Mouse (Mus musculus): ENCODE results near the gene Cyp4a10. TPM values are rescaled to one million over a fixed set of nuclear protein-coding genes. Genes with fewer than 3 reads are reported as not detected.
A peak's percentile ranks its signal among the peaks of the same experiment; 100 is the strongest.
"Not testable (repeated sequence)": the region's sequence is repeated elsewhere in the genome, so short reads cannot be mapped to it uniquely, and the experiment has no call there.

Cyp4a10 gene
- 0.08 and 0.31 TPM in 2 replicates for polyA plus RNA-seq (2015; fragmentation: Nextera tagmentation; extraction: Ambion mirVana)

GRCm38 (mm10) chr4:115518000-115518399 is at the start of gene Cyp4a10:
TSS of gene Cyp4a10 (plus strand) at chr4:115518264.
- H3K4me1 ChIP-seq (ENCODE audit: control insufficient read depth, low read depth, low read length); H3K4me3 ChIP-seq (ENCODE audit: low read depth, low read length); H3K36me3 ChIP-seq (ENCODE audit: control insufficient read depth, insufficient read depth); H3K9me3 ChIP-seq (replicated peaks; ENCODE audit: control insufficient read depth, low read length); H3K27ac ChIP-seq (ENCODE audit: low read length); H3K9ac ChIP-seq (ENCODE audit: low read depth, low read length); H3K27me3 ChIP-seq (ENCODE audit: control insufficient read depth, insufficient read depth, low read depth, low read length); H3K4me2 ChIP-seq (ENCODE audit: low read depth, low read length); ATAC-seq (ENCODE audit: low read depth): not testable (repeated sequence)
- 60% methylated on average over 5 of the region's 5 CpGs for WGBS (ENCODE audit: insufficient replicate concordance)

GRCm38 (mm10) chr4:115473585-115473984 is 44.5 kb upstream of the Cyp4a10 start:
- not testable (repeated sequence) for H3K9ac ChIP-seq (ENCODE audit: low read depth, low read length); H3K4me2 ChIP-seq (ENCODE audit: low read depth, low read length); H3K4me1 ChIP-seq (ENCODE audit: control insufficient read depth, low read depth, low read length); H3K4me3 ChIP-seq (ENCODE audit: low read depth, low read length); H3K36me3 ChIP-seq (ENCODE audit: control insufficient read depth, insufficient read depth); H3K27ac ChIP-seq (ENCODE audit: low read length); H3K27me3 ChIP-seq (ENCODE audit: control insufficient read depth, insufficient read depth, low read depth, low read length); ATAC-seq (ENCODE audit: low read depth); H3K9me3 ChIP-seq (replicated peaks; ENCODE audit: control insufficient read depth, low read length)
- 50% methylated on average over 3 of the region's 3 CpGs for WGBS (ENCODE audit: insufficient replicate concordance)

GRCm38 (mm10) chr4:115476051-115476450 is 42.0 kb upstream of the Cyp4a10 start:
- ATAC-seq (ENCODE audit: low read depth); H3K36me3 ChIP-seq (ENCODE audit: control insufficient read depth, insufficient read depth); H3K4me3 ChIP-seq (ENCODE audit: low read depth, low read length); H3K9me3 ChIP-seq (replicated peaks; ENCODE audit: control insufficient read depth, low read length); H3K27me3 ChIP-seq (ENCODE audit: control insufficient read depth, insufficient read depth, low read depth, low read length); H3K27ac ChIP-seq (ENCODE audit: low read length); H3K4me2 ChIP-seq (ENCODE audit: low read depth, low read length); H3K4me1 ChIP-seq (ENCODE audit: control insufficient read depth, low read depth, low read length); H3K9ac ChIP-seq (ENCODE audit: low read depth, low read length): not testable (repeated sequence)

GRCm38 (mm10) chr4:115481006-115481652 is 36.9 kb upstream of the Cyp4a10 start:
- Histone ChIP-seq H3K36me3 (ENCODE audit: control insufficient read depth, insufficient read depth) (no peaks in the 10 kb centered on the region), H3K4me2 (ENCODE audit: low read depth, low read length) (no peak overlapping the region), H3K4me1 (ENCODE audit: control insufficient read depth, low read depth, low read length) (no peaks in the 10 kb centered on the region), H3K27me3 (ENCODE audit: control insufficient read depth, insufficient read depth, low read depth, low read length) (no peaks in the 10 kb centered on the region), H3K27ac (ENCODE audit: low read length) (no peak overlapping the region), H3K9ac (ENCODE audit: low read depth, low read length) (no peak overlapping the region), H3K4me3 (ENCODE audit: low read depth, low read length) (no peak overlapping the region), H3K9me3 (replicated peaks; ENCODE audit: control insufficient read depth, low read length) (no peaks in the 10 kb centered on the region)
- 37% methylated on average over 6 of the region's 6 CpGs for WGBS (ENCODE audit: insufficient replicate concordance)
- no peak for ATAC-seq (ENCODE audit: low read depth)

GRCm38 (mm10) chr4:115496001-115496400 is 22.1 kb upstream of the Cyp4a10 start, which contains the start of gene Cyp4a14:
TSS of gene Cyp4a14 (minus strand) at chr4:115496142.
- Histone ChIP-seq H3K27me3 (ENCODE audit: control insufficient read depth, insufficient read depth, low read depth, low read length) (no peaks in the 10 kb centered on the region), H3K27ac (ENCODE audit: low read length) (no peak within 1 kb of the TSS), H3K9me3 (replicated peaks; ENCODE audit: control insufficient read depth, low read length) (no peaks in the 10 kb centered on the region), H3K9ac (ENCODE audit: low read depth, low read length) (no peak within 1 kb of the TSS), H3K4me3 (ENCODE audit: low read depth, low read length) (no peak within 1 kb of the TSS), H3K4me2 (ENCODE audit: low read depth, low read length) (no peak within 1 kb of the TSS), H3K4me1 (ENCODE audit: control insufficient read depth, low read depth, low read length) (no peaks in the 10 kb centered on the region), H3K36me3 (ENCODE audit: control insufficient read depth, insufficient read depth) (no peaks in the 10 kb centered on the region)
- no peak for ATAC-seq (ENCODE audit: low read depth)
- 76% methylated on average over 1 of the region's 1 CpGs for WGBS (ENCODE audit: insufficient replicate concordance)

GRCm38 (mm10) chr4:115497466-115497865 is 20.6 kb upstream of the Cyp4a10 start:
- H3K36me3 ChIP-seq (ENCODE audit: control insufficient read depth, insufficient read depth) = no peaks in the 10 kb centered on the region
- 42% methylated on average over 3 of the region's 3 CpGs for WGBS (ENCODE audit: insufficient replicate concordance)
- no peak overlapping the region for H3K27ac ChIP-seq (ENCODE audit: low read length)

GRCm38 (mm10) chr4:115513964-115514363 is 4.1 kb upstream of the Cyp4a10 start:
- not testable (repeated sequence) for H3K4me1 ChIP-seq (ENCODE audit: control insufficient read depth, low read depth, low read length); H3K9me3 ChIP-seq (replicated peaks; ENCODE audit: control insufficient read depth, low read length); H3K4me2 ChIP-seq (ENCODE audit: low read depth, low read length); H3K9ac ChIP-seq (ENCODE audit: low read depth, low read length); H3K36me3 ChIP-seq (ENCODE audit: control insufficient read depth, insufficient read depth); H3K4me3 ChIP-seq (ENCODE audit: low read depth, low read length); H3K27ac ChIP-seq (ENCODE audit: low read length); H3K27me3 ChIP-seq (ENCODE audit: control insufficient read depth, insufficient read depth, low read depth, low read length)
- peak; percentile 30; the same call in 1 of the 2 replicates for ATAC-seq (ENCODE audit: low read depth)

More at GRCm38 (mm10) chr4:115497466-115497865, 20.6 kb upstream of the Cyp4a10 start:
- ATAC-seq (ENCODE audit: low read depth) = peak; percentile 74
- Histone ChIP-seq H3K9ac (ENCODE audit: low read depth, low read length) (no peak overlapping the region), H3K9me3 (replicated peaks; ENCODE audit: control insufficient read depth, low read length) (no peaks in the 10 kb centered on the region), H3K4me3 (ENCODE audit: low read depth, low read length) (no peak overlapping the region), H3K4me2 (ENCODE audit: low read depth, low read length) (no peak overlapping the region), H3K27me3 (ENCODE audit: control insufficient read depth, insufficient read depth, low read depth, low read length) (no peaks in the 10 kb centered on the region), H3K4me1 (ENCODE audit: control insufficient read depth, low read depth, low read length) (no peaks in the 10 kb centered on the region)

- Histone ChIP-seq H3K4me1 (ENCODE audit: control insufficient read depth, low read depth, low read length) (no peaks in the 10 kb centered on the region), H3K27me3 (ENCODE audit: control insufficient read depth, insufficient read depth, low read depth, low read length) (no peaks in the 10 kb centered on the region), H3K4me2 (ENCODE audit: low read depth, low read length) (no peak overlapping the region), H3K4me3 (ENCODE audit: low read depth, low read length) (no peak overlapping the region), H3K9me3 (replicated peaks; ENCODE audit: control insufficient read depth, low read length) (no peaks in the 10 kb centered on the region), H3K9ac (ENCODE audit: low read depth, low read length) (no peak overlapping the region), H3K27ac (ENCODE audit: low read length) (no peak overlapping the region), H3K36me3 (ENCODE audit: control insufficient read depth, insufficient read depth) (no peaks in the 10 kb centered on the region)
- WGBS (ENCODE audit: insufficient replicate concordance) = 30% methylated on average over 4 of the region's 4 CpGs
- no peak for ATAC-seq (ENCODE audit: low read depth)
Observed at GRCm38 (mm10) chr4:115519444-115519843, 1.4 kb downstream of the Cyp4a10 start.

- H3K4me2 ChIP-seq (ENCODE audit: low read depth, low read length) = no peak overlapping the region
Observed at GRCm38 (mm10) chr4:115521766-115522165, 3.7 kb downstream of the Cyp4a10 start.

More at GRCm38 (mm10) chr4:115521766-115522165, 3.7 kb downstream of the Cyp4a10 start:
- Histone ChIP-seq H3K36me3 (ENCODE audit: control insufficient read depth, insufficient read depth) (no peaks in the 10 kb centered on the region), H3K4me1 (ENCODE audit: control insufficient read depth, low read depth, low read length) (no peaks in the 10 kb centered on the region), H3K9ac (ENCODE audit: low read depth, low read length) (no peak overlapping the region), H3K4me3 (ENCODE audit: low read depth, low read length) (no peak overlapping the region), H3K9me3 (replicated peaks; ENCODE audit: control insufficient read depth, low read length) (no peaks in the 10 kb centered on the region), H3K27ac (ENCODE audit: low read length) (no peak overlapping the region), H3K27me3 (ENCODE audit: control insufficient read depth, insufficient read depth, low read depth, low read length) (no peaks in the 10 kb centered on the region)
- ATAC-seq (ENCODE audit: low read depth) = no peak
- WGBS (ENCODE audit: insufficient replicate concordance) = 76% methylated on average over 2 of the region's 2 CpGs
